Mouse (Mus musculus): Measurements from ENCODE around the gene Mcidas. TPM values are rescaled to one million over a fixed set of nuclear protein-coding genes. Genes with fewer than 3 reads are reported as not detected.

Gene Mcidas
- total and polyA plus RNA-seq, 3 experiments = not detected

- TF ChIP-seq SMC3 (IDR thresholded peaks at IDR 0.05; ENCODE audit: low read depth, low read length) (peak; percentile 73), CHD1 (IDR thresholded peaks at IDR 0.05; ENCODE audit: low read depth, low read length) (no peak), E2F4 (IDR thresholded peaks at IDR 0.05; ENCODE audit: insufficient replicate concordance, low read depth, low read length) (no peak), NRF1 (IDR thresholded peaks at IDR 0.05; ENCODE audit: low read depth, low read length) (0 out of 2 replicates have a peak, but pooled peaks have one; percentile 16), CHD2 (IDR thresholded peaks at IDR 0.05; ENCODE audit: low read length) (no peak), MAX (IDR thresholded peaks at IDR 0.05; ENCODE audit: low read length) (no peak), ZNF384 (IDR thresholded peaks at IDR 0.05; ENCODE audit: low read depth, low read length) (no peak), HCFC1 (IDR thresholded peaks at IDR 0.05; ENCODE audit: low read depth, low read length) (no peak), POLR2A (IDR thresholded peaks at IDR 0.05; ENCODE audit: low read depth, low read length) (no peak), MXI1 (IDR thresholded peaks at IDR 0.05; ENCODE audit: low read depth, low read length) (no peak)
Observed at GRCm38 (mm10) chr13:112994191-112994590, 546 bp downstream of the Mcidas start (continued).

- Histone ChIP-seq H3K9ac (ENCODE audit: insufficient read depth, low read depth) (no peak overlapping the region), H3K79me2 (replicated peaks; ENCODE audit: control insufficient read depth, extremely low read depth, insufficient read depth, poor library complexity, severe bottlenecking) (no peaks in the 10 kb centered on the region), H3K27ac (ENCODE audit: insufficient read depth, low read depth) (no peak overlapping the region), H3K4me1 (ENCODE audit: control insufficient read depth in 1 of 2, insufficient read depth in 2 of 2) (peaks cover 0 to 45% of the 10 kb centered on the region in 2 experiments; a peak in 2 of 4 replicates), H3K9me3 (replicated peaks; ENCODE audit: low read length) (no peaks in the 10 kb centered on the region), H3K4me2 (ENCODE audit: insufficient read depth, low read depth, poor library complexity, severe bottlenecking) (no peak overlapping the region), H3K27me3 (replicated peaks) (peaks cover 56% of the 10 kb centered on the region), H3K36me3 (replicated peaks in 1 of 2; ENCODE audit: control insufficient read depth in 1 of 2, insufficient read depth in 1 of 2, low read length in 1 of 2) (no peaks in the 10 kb centered on the region), H3K4me3 (replicated peaks in 1 of 3; ENCODE audit: low read depth in 2 of 3, low read length in 2 of 3, poor library complexity in 1 of 3) (no peak overlapping the region)
- in situ Hi-C loops (cut with MboI; ENCODE audit: low pct_ligation_motif_present, low pct_unique_long_range_greater_than_20kb, low sequenced_read_pairs) = no loop called here
- dilution Hi-C loops (cut with MboI; ENCODE audit: extremely low pct_ligation_motif_present, extremely low pct_unique_long_range_greater_than_20kb, low sequenced_read_pairs) = no loop called here
- TF ChIP-seq SMC3 (IDR thresholded peaks at IDR 0.05; ENCODE audit: low read depth, low read length) (no peak), EP300 (IDR thresholded peaks at IDR 0.05; ENCODE audit: low read length) (peak; percentile 47), USF2 (conservative IDR thresholded peaks at IDR 0.05; ENCODE audit: low read depth, low read length) (no peak), MEF2A (IDR thresholded peaks at IDR 0.05; ENCODE audit: borderline replicate concordance, low read depth, low read length) (no peak), JUND (conservative IDR thresholded peaks at IDR 0.05; ENCODE audit: low read depth, low read length) (peak; percentile 57; the same call in 1 of the 2 replicates), ELF1 (IDR thresholded peaks at IDR 0.05; ENCODE audit: low read depth, low read length) (no peak), JUN (IDR thresholded peaks at IDR 0.05; ENCODE audit: insufficient read depth, low read depth, low read length) (0 out of 2 replicates have a peak, but pooled peaks have one; percentile 23), TBP (conservative IDR thresholded peaks at IDR 0.05; ENCODE audit: low read depth, low read length) (no peak), NRF1 (IDR thresholded peaks at IDR 0.05; ENCODE audit: low read depth, low read length) (no peak), MAZ (IDR thresholded peaks at IDR 0.05; ENCODE audit: low read depth, low read length) (no peak), CHD1 (IDR thresholded peaks at IDR 0.05; ENCODE audit: low read depth, low read length) (no peak), E2F4 (IDR thresholded peaks at IDR 0.05; ENCODE audit: insufficient replicate concordance, low read depth, low read length) (no peak), NELFE (IDR thresholded peaks at IDR 0.05; ENCODE audit: low read depth, low read length) (no peak), CHD2 (IDR thresholded peaks at IDR 0.05; ENCODE audit: low read length) (no peak), BHLHE40 (IDR thresholded peaks at IDR 0.05; ENCODE audit: low read depth, low read length) (peak; percentile 43; the same call in 1 of the 2 replicates), ZMIZ1 (IDR thresholded peaks at IDR 0.05; ENCODE audit: low read depth, low read length) (no peak), MAFK (IDR thresholded peaks at IDR 0.05; ENCODE audit: insufficient replicate concordance, low read length) (no peak), ZC3H11A (IDR thresholded peaks at IDR 0.05; ENCODE audit: low read depth, low read length) (no peak), POLR2AphosphoS2 (IDR thresholded peaks at IDR 0.05; ENCODE audit: low read depth, low read length) (no peak), GABPA (IDR thresholded peaks at IDR 0.05; ENCODE audit: insufficient replicate concordance, low read depth, low read length) (no peak), RCOR1 (conservative IDR thresholded peaks at IDR 0.05; ENCODE audit: low read depth, low read length) (no peak), HCFC1 (IDR thresholded peaks at IDR 0.05; ENCODE audit: low read depth, low read length) (no peak), TCF12 (IDR thresholded peaks at IDR 0.05; ENCODE audit: low read depth, low read length) (peak; percentile 70), MYC (IDR thresholded peaks at IDR 0.05; ENCODE audit: low read depth, low read length) (no peak), RAD21 (IDR thresholded peaks at IDR 0.05; ENCODE audit: low read depth, low read length) (no peak), CTCF (conservative IDR thresholded peaks at IDR 0.05 in 1 of 2, IDR thresholded peaks at IDR 0.05 in 1 of 2; ENCODE audit: low read depth in 2 of 2, low read length in 2 of 2) (no peak), MXI1 (IDR thresholded peaks at IDR 0.05; ENCODE audit: low read depth, low read length) (no peak), SIN3A (IDR thresholded peaks at IDR 0.05; ENCODE audit: low read length) (0 out of 2 replicates have a peak, but pooled peaks have one; percentile 51), ZKSCAN1 (IDR thresholded peaks at IDR 0.05; ENCODE audit: borderline replicate concordance, low read depth, low read length) (no peak), POLR2A (IDR thresholded peaks at IDR 0.05; ENCODE audit: low read depth, low read length) (no peak), ETS1 (conservative IDR thresholded peaks at IDR 0.05; ENCODE audit: low read depth, low read length) (peak; percentile 90), MAX (IDR thresholded peaks at IDR 0.05; ENCODE audit: low read length) (no peak), PAX5 (IDR thresholded peaks at IDR 0.05; ENCODE audit: low read length) (no peak), IRF4 (IDR thresholded peaks at IDR 0.05; ENCODE audit: low read depth, low read length) (0 out of 2 replicates have a peak, but pooled peaks have one; percentile 46), KAT2A (IDR thresholded peaks at IDR 0.05; ENCODE audit: insufficient replicate concordance, low read length) (no peak)
- peak; percentile 37 for DNase-seq (ENCODE audit: extremely low read depth)
Observed at GRCm38 (mm10) chr13:112996407-112996806, 2.8 kb downstream of the Mcidas start.

Data from CH12.LX (cell line).